Mouse (Mus musculus) kidney, embryonic 16.5 days (tissue): ENCODE measurements around the gene Cpsf4l. TPM values are rescaled to one million over a fixed set of nuclear protein-coding genes. Genes with fewer than 3 reads are reported as not detected.

Experiments used
- ATAC-seq: fragments of 200-750 bp; cut with Nextera tagmentation; 2 replicates; pipeline ENCODE4 v1.8.0; 2017; ENCODE audit warnings: moderate TSS enrichment; ENCODE audit not compliant: low FRiP score, low TSS enrichment
- H3K27ac ChIP-seq: fragments of 300-500 bp; sonication (generic); 2 replicates; pipeline ENCODE4 v1.5.1; 2014; ENCODE audit warnings: low read length
- H3K27me3 ChIP-seq: fragments of 300-500 bp; sonication (generic); 2 replicates; pipeline ENCODE4 v1.6.1; 2014; ENCODE audit warnings: low read length, control low read depth, mixed read lengths; ENCODE audit not compliant: insufficient read depth
- H3K36me3 ChIP-seq: fragments of 300-500 bp; sonication (generic); 2 replicates; pipeline ENCODE4 v1.6.1; 2014; ENCODE audit warnings: low read length, control low read depth, mixed read lengths; ENCODE audit not compliant: insufficient read depth
- H3K4me1 ChIP-seq: fragments of 300-500 bp; sonication (generic); 2 replicates; pipeline ENCODE4 v1.6.1; 2014; ENCODE audit warnings: low read length, control low read depth, mixed read lengths; ENCODE audit not compliant: insufficient read depth
- H3K4me2 ChIP-seq: fragments of 300-500 bp; sonication (generic); replicated peaks from 2 replicates; pipeline ENCODE4 v1.6.1; 2014; ENCODE audit warnings: low read depth, low read length
- H3K4me3 ChIP-seq: fragments of 300-500 bp; sonication (generic); 2 replicates; pipeline ENCODE4 v1.5.1; 2014; ENCODE audit warnings: mild to moderate bottlenecking, low read length
- H3K9ac ChIP-seq: fragments of 300-500 bp; sonication (generic); replicated peaks from 2 replicates; pipeline ENCODE4 v1.6.1; 2014; ENCODE audit warnings: low read length
- H3K9me3 ChIP-seq: fragments of 300-500 bp; sonication (generic); 2 replicates; pipeline ENCODE4 v1.6.1; 2016; ENCODE audit warnings: low read length, control low read depth
- WGBS: fragments of 180-500 bp; shearing (Covaris S2); extraction: QIAGEN DNeasy Blood & Tissue Kit; methylation state at CpG from one replicate; pipeline ENCODE4 v1.1.7; 2014; 5-methylcytosine and 5-hydroxymethylcytosine counted together
- polyA plus RNA-seq: library from polyadenylated mRNA; unstranded; fragments of >200 nt; fragmentation: Nextera tagmentation; extraction: Ambion mirVana; gene quantifications from 2 replicates; pipeline ENCODE4 v1.2.1, GENCODE M21; 2015

The Cpsf4l gene
- polyA plus RNA-seq, 1 experiment from 2014 or later = 1.3 TPM

DNA sequence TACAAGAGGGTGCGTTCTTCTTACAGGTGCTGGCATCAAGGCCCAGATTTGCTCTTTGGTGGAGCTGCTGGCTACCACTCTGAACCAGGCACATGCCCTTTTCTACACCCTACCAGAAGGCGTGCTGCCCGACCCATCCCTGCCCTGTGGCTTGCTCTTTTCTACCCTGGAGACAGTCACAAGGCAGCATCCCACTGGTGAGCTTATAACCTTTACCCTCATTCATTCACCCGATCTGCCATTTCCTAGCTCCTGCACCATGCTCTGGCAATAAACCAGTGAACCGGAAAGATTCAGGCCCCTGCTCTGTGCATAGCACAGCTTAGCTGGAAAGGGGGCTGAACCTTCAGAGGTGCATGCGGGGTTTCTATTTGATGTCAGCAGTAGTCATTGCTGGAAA, 57.3 kb downstream of the Cpsf4l start:
- Histone ChIP-seq H3K4me2 (no peak overlapping the region), H3K36me3 (peaks cover 57% of the 10 kb centered on the region), H3K4me3 (no peak overlapping the region), H3K9me3 (no peaks in the 10 kb centered on the region), H3K4me1 (peaks cover 41% of the 10 kb centered on the region), H3K9ac (no peak overlapping the region), H3K27ac (peak overlapping the region; percentile 25; the same call in 1 of the 2 replicates), H3K27me3 (no peaks in the 10 kb centered on the region)
- WGBS = 50% methylated on average over 6 of the region's 6 CpGs
- peak; percentile 46 for ATAC-seq

GRCm38 (mm10) chr11:113651907-113652273, 57.9 kb downstream of the Cpsf4l start:
- Histone ChIP-seq H3K27ac (peak overlapping the region; percentile 29; the same call in 1 of the 2 replicates), H3K9ac (no peak overlapping the region), H3K9me3 (no peaks in the 10 kb centered on the region), H3K27me3 (no peaks in the 10 kb centered on the region), H3K4me1 (peaks cover 41% of the 10 kb centered on the region), H3K36me3 (peaks cover 51% of the 10 kb centered on the region), H3K4me3 (no peak overlapping the region), H3K4me2 (no peak overlapping the region)
- 39% methylated on average over 8 of the region's 8 CpGs for WGBS
- peak; percentile 8; the same call in 1 of the 2 replicates for ATAC-seq

- H3K4me2 ChIP-seq = no peak overlapping the region
- H3K27ac ChIP-seq = peak overlapping the region; percentile 29; the same call in 1 of the 2 replicates
- peaks cover 46% of the 10 kb centered on the region for H3K36me3 ChIP-seq
- peaks cover 41% of the 10 kb centered on the region for H3K4me1 ChIP-seq
- peak; percentile 10; the same call in 1 of the 2 replicates for ATAC-seq
- no peak overlapping the region for H3K9ac ChIP-seq
- 48% methylated on average over 22 of the region's 22 CpGs for WGBS
- H3K9me3 ChIP-seq = no peaks in the 10 kb centered on the region
- H3K4me3 ChIP-seq = no peak overlapping the region
- no peaks in the 10 kb centered on the region for H3K27me3 ChIP-seq
Observed at GRCm38 (mm10) chr11:113651206-113651906, 58.5 kb downstream of the Cpsf4l start.

DNA sequence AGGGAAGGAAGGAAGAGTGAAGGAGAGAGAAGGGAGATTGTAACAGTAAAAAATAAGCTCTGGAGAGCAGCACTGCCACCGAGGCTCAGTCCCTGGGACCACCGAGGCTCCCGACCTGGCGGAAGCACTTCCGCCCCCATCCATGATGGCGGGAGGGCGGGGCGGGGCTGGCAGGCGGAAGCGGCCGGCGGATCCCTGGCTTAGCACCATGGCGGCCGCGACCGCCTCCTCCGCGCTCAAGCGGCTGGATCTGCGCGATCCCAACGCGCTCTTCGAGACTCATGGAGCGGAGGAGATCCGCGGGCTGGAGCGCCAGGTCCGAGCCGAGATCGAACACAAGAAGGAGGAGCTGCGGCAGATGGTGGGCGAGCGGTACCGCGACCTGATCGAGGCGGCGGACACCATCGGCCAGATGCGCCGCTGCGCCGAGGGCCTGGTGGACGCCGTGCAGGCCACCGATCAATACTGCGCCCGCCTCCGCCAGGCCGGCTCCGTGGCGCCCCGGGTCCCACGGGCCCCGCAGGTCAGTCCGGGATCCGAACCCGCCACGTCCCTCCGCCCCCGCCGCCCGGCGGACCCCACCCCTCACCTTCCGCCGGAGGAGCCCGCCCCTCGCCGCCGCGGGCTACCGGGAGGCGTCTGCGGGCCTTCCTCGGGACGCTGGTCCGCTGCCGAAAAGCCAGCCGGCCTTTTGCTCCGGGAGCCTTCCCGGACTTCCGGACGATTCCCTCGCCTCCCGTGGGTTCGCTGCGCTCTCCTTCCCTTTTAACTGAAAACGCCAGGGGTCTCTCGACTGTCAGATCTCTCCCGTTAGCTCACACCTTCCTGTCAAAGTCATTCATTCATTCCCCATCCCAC, 60.2 kb downstream of the Cpsf4l start, which contains the start of gene Slc39a11:
TSS of gene Slc39a11 (minus strand) at position 727 of the 858 bp plus-strand sequence.
- H3K27ac ChIP-seq = peak within 1 kb of the TSS; percentile 84
- under 1% methylated on average over 79 of the region's 91 CpGs for WGBS
- peak within 1 kb of the TSS; percentile 96 for H3K9ac ChIP-seq
- H3K4me1 ChIP-seq = peaks cover 41% of the 10 kb centered on the region
- ATAC-seq = peak; percentile 72
- no peaks in the 10 kb centered on the region for H3K9me3 ChIP-seq
- H3K4me3 ChIP-seq = peak within 1 kb of the TSS; percentile 95
- H3K36me3 ChIP-seq = peaks cover 28% of the 10 kb centered on the region
- H3K4me2 ChIP-seq = peak within 1 kb of the TSS; percentile 80
- H3K27me3 ChIP-seq = no peaks in the 10 kb centered on the region

DNA sequence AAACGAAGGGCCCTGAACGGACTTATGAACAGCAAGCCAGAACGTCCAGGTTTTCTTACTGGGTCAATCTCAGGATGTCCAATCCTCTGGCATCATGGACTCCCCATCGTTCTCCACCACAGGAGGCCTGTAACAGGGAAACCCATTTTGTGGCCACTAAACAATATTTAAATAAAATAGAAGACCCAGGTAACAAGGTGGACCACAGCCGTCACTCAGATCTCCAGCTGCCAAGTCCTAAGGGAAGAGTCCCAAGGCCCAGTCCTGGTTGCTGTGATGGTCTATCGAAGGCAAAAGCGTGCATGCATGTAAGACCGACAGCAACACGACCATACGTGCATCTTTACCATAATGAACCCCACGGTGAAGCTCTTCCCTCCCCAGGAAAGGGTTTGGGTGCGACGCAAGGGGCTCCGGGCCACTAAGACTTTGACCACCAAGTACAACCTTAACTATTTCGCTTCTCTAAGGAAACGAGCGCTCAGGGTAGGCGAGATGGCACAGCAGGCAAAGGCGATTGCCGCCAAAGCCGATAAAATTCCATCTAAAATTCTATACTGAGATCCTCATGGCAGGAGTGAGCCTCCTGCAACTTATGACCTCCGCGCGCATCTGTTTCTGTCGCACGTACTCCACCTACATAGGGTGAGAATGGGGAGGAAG, 61.0 kb downstream of the Cpsf4l start, which contains the start of gene Cog1:
TSS of gene Cog1 (plus strand) at position 480 of the 663 bp plus-strand sequence.
- peak within 1 kb of the TSS; percentile 95 for H3K4me3 ChIP-seq
- no peaks in the 10 kb centered on the region for H3K27me3 ChIP-seq
- no peaks in the 10 kb centered on the region for H3K9me3 ChIP-seq
- H3K36me3 ChIP-seq = peaks cover 20% of the 10 kb centered on the region
- H3K9ac ChIP-seq = peak within 1 kb of the TSS; percentile 96
- H3K4me2 ChIP-seq = peak within 1 kb of the TSS; percentile 80
- ATAC-seq = no peak; the same call in 1 of the 2 replicates
- H3K4me1 ChIP-seq = peaks cover 41% of the 10 kb centered on the region
- peak within 1 kb of the TSS; percentile 84 for H3K27ac ChIP-seq
- WGBS = 42% methylated on average over 26 of the region's 26 CpGs

Other genes starting within 250 kb of the Cpsf4l start
- 0.36 and 0.47 TPM in 2 replicates for gene Sstr2, start 90.7 kb downstream of the Cpsf4l start, polyA plus RNA-seq
- 25.1 and 28.2 TPM in 2 replicates for gene Cog1, start 60.8 kb downstream of the Cpsf4l start, polyA plus RNA-seq
- 23.5 and 25.4 TPM in 2 replicates for gene Slc39a11, start 59.9 kb downstream of the Cpsf4l start, polyA plus RNA-seq
- gene Fam104a, start 25.9 kb downstream of the Cpsf4l start, polyA plus RNA-seq = 43.8 and 45.7 TPM in 2 replicates
- gene D11Wsu47e, start 25.6 kb downstream of the Cpsf4l start, polyA plus RNA-seq = 23.7 and 27.6 TPM in 2 replicates
- gene Cdc42ep4, start 41.9 kb upstream of the Cpsf4l start, polyA plus RNA-seq = 73.9 and 74.5 TPM in 2 replicates